Mouse (Mus musculus): ENCODE data around the gene Nlrp4c. TPM values are rescaled to one million over a fixed set of nuclear protein-coding genes. Genes with fewer than 3 reads are reported as not detected.

The Nlrp4c gene
- polyA plus RNA-seq, 1 experiment from 2014 or later = not detected

DNA sequence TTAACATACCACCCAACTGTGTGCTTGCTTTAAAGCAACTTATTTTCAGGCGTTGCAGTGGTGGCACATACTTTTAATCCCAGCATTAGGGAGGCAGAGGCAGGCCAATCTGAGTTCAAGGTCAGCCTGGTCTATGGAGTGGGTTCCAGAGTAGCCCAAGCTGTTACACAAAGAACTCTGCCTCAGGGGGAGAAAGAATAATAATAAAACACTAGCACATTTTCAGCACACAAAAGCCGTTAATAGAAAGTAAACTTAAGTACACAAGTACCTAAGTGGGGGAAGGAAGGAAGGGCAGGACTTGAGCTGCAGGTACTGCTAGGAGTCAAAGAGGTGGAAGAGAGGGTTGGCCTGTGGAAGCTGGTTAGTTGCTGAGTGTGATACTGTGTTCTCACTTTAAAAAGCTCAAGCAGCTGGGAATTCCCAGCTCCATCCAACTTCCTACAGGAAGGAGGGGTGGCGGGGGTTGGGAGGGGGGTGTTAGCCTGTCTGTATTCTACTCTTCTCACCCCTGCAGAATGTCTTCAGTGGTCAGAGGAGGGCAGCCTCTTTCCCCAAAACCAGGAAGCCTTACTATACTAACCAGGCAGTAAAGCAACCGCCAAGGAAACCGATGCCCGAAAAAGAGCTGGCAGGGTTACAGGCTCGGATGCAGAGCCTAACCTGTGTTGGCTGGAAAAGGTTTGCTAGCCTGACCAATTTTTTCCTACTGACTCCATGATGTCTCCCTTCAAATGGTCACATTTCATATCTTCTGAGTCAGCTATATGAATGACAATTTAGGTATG is 101.4 kb downstream of the Nlrp4c start:
- Histone ChIP-seq H3K9me3 (no peaks in the 10 kb centered on the region), H3K4me2 (replicated peaks) (no peak overlapping the region), H3K4me1 (0 out of 2 replicates have a peak, but pooled peaks cover 6% of the 10 kb centered on the region), H3K4me3 (no peak overlapping the region), H3K36me3 (peaks cover 7% of the 10 kb centered on the region), H3K27ac (no peak overlapping the region), H3K27me3 (replicated peaks) (no peaks in the 10 kb centered on the region), H3K9ac (no peak overlapping the region)
- WGBS = 92% methylated on average over 7 of the region's 7 CpGs
- no peak for ATAC-seq (ENCODE audit: low FRiP score, low read depth)

- H3K27me3 ChIP-seq (replicated peaks) = no peaks in the 10 kb centered on the region
- peaks cover 1% of the 10 kb centered on the region for H3K36me3 ChIP-seq
- no peak overlapping the region for H3K27ac ChIP-seq
- no peak overlapping the region for H3K4me3 ChIP-seq
- ATAC-seq (ENCODE audit: low FRiP score, low read depth) = no peak
- no peak overlapping the region for H3K4me2 ChIP-seq (replicated peaks)
- H3K9me3 ChIP-seq = no peaks in the 10 kb centered on the region
- 91% methylated on average over 2 of the region's 2 CpGs for WGBS
- H3K9ac ChIP-seq = no peak overlapping the region
- 0 out of 2 replicates have a peak, but pooled peaks cover 6% of the 10 kb centered on the region for H3K4me1 ChIP-seq
These were observed 102.0 kb downstream of the Nlrp4c start for GRCm38 (mm10) chr7:6146982-6147325.

GRCm38 (mm10) chr7:6147688-6148087 is 102.7 kb downstream of the Nlrp4c start:
- Histone ChIP-seq H3K4me2 (replicated peaks) (no peak overlapping the region), H3K4me1 (0 out of 2 replicates have a peak, but pooled peaks cover 6% of the 10 kb centered on the region), H3K27ac (no peak overlapping the region), H3K9me3 (no peaks in the 10 kb centered on the region), H3K27me3 (replicated peaks) (no peaks in the 10 kb centered on the region), H3K36me3 (no peaks in the 10 kb centered on the region), H3K4me3 (no peak overlapping the region), H3K9ac (no peak overlapping the region)
- ATAC-seq (ENCODE audit: low FRiP score, low read depth) = no peak
- 89% methylated on average over 5 of the region's 5 CpGs for WGBS

GRCm38 (mm10) chr7:6151266-6151665 is 106.3 kb downstream of the Nlrp4c start:
- H3K27ac ChIP-seq = no peak overlapping the region
- no peak overlapping the region for H3K4me3 ChIP-seq
- no peak for ATAC-seq (ENCODE audit: low FRiP score, low read depth)
- H3K9ac ChIP-seq = no peak overlapping the region
- H3K27me3 ChIP-seq (replicated peaks) = no peaks in the 10 kb centered on the region
- H3K4me2 ChIP-seq (replicated peaks) = no peak overlapping the region
- peaks cover 23% of the 10 kb centered on the region for H3K4me1 ChIP-seq
- no peaks in the 10 kb centered on the region for H3K36me3 ChIP-seq
- H3K9me3 ChIP-seq = no peaks in the 10 kb centered on the region
- WGBS = 91% methylated on average over 1 of the region's 1 CpGs

DNA sequence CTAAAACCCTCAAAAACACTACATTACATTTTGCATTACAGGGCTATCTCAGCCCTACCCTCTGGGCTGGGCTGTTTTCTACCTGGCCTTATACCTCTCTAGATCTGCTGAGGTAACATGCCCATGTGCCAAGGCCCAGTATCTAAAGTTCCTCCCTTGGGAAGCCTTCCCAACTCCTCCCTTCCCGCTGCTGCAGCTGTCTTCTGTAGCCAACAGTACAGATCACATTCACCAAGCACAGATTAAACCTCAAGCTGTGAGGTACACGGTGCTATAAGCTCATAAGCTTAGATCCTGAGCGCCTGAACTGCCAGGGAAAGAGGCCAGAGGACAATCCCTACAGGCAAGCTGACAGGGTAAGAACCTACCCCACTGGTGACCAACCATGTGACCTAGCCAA is 107.1 kb downstream of the Nlrp4c start:
- WGBS = 88% methylated on average over 3 of the region's 3 CpGs
- Histone ChIP-seq H3K36me3 (no peaks in the 10 kb centered on the region), H3K4me1 (peaks cover 30% of the 10 kb centered on the region), H3K9me3 (no peaks in the 10 kb centered on the region), H3K27ac (no peak overlapping the region), H3K27me3 (replicated peaks) (no peaks in the 10 kb centered on the region), H3K4me3 (no peak overlapping the region), H3K4me2 (replicated peaks) (no peak overlapping the region), H3K9ac (no peak overlapping the region)
- no peak for ATAC-seq (ENCODE audit: low FRiP score, low read depth)

- ATAC-seq (ENCODE audit: low FRiP score, low read depth) = no peak
These were observed 108.2 kb downstream of the Nlrp4c start for GRCm38 (mm10) chr7:6153131-6153530.

DNA sequence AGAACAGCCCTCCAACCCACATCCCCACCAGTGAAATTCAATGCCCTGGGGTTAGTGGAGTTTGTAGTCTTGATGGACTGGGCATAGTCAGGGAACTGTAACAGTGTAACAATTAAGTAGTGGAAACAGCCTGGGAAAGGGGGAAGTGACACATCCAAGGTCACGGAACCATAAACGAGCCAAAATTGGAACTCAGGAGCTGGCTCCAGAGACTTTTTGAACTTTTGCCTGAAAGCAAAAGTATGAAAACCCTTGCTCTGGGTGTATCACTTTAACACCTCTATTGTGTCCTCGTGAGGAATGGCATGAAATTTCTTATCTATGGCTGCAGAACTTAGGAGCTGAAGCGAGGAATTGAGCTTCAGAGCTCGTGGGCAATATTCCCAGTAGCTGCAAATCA is 109.2 kb downstream of the Nlrp4c start:
- WGBS = 88% methylated on average over 5 of the region's 5 CpGs
- Histone ChIP-seq H3K27me3 (replicated peaks) (no peaks in the 10 kb centered on the region), H3K36me3 (no peaks in the 10 kb centered on the region), H3K4me3 (peak overlapping the region; percentile 78; the same call in 1 of the 2 replicates), H3K27ac (no peak overlapping the region), H3K4me1 (peaks cover 26% of the 10 kb centered on the region), H3K9me3 (no peaks in the 10 kb centered on the region), H3K4me2 (replicated peaks) (peak overlapping the region; percentile 96), H3K9ac (no peak overlapping the region)
- no peak for ATAC-seq (ENCODE audit: low FRiP score, low read depth)

More at GRCm38 (mm10) chr7:6153131-6153530, 108.2 kb downstream of the Nlrp4c start:
- H3K27me3 ChIP-seq (replicated peaks) = no peaks in the 10 kb centered on the region
- 96% methylated on average over 3 of the region's 3 CpGs for WGBS
- H3K9ac ChIP-seq = no peak overlapping the region
- H3K4me2 ChIP-seq (replicated peaks) = no peak overlapping the region
- no peaks in the 10 kb centered on the region for H3K36me3 ChIP-seq
- no peak overlapping the region for H3K4me3 ChIP-seq
- peaks cover 30% of the 10 kb centered on the region for H3K4me1 ChIP-seq
- no peak overlapping the region for H3K27ac ChIP-seq
- H3K9me3 ChIP-seq = no peaks in the 10 kb centered on the region

Other genes starting within 250 kb of the Nlrp4c start
- not detected in 2 replicates for gene Vmn1r63, start 239.7 kb upstream of the Nlrp4c start, polyA plus RNA-seq (2016; fragmentation: Nextera tagmentation; extraction: Ambion mirVana)
- not detected in 2 replicates for gene Vmn1r64, start 160.6 kb upstream of the Nlrp4c start, polyA plus RNA-seq (2016; fragmentation: Nextera tagmentation; extraction: Ambion mirVana)
- gene Vmn1r65, start 34.2 kb upstream of the Nlrp4c start, polyA plus RNA-seq (2016; fragmentation: Nextera tagmentation; extraction: Ambion mirVana) = not detected in 2 replicates
- gene Zfp787, start 110.8 kb downstream of the Nlrp4c start, polyA plus RNA-seq (2016; fragmentation: Nextera tagmentation; extraction: Ambion mirVana) = 36.4 and 37.0 TPM in 2 replicates
- gene Zfp444, start 127.1 kb downstream of the Nlrp4c start, polyA plus RNA-seq (2016; fragmentation: Nextera tagmentation; extraction: Ambion mirVana) = 78.1 and 86.0 TPM in 2 replicates
- not detected in 2 replicates for gene Galp, start 151.9 kb downstream of the Nlrp4c start, polyA plus RNA-seq (2016; fragmentation: Nextera tagmentation; extraction: Ambion mirVana)
- gene Zscan5b, start 177.1 kb downstream of the Nlrp4c start, polyA plus RNA-seq (2016; fragmentation: Nextera tagmentation; extraction: Ambion mirVana) = not detected in 2 replicates
- gene Epp13, start 207.5 kb downstream of the Nlrp4c start, polyA plus RNA-seq (2016; fragmentation: Nextera tagmentation; extraction: Ambion mirVana) = not detected in 2 replicates
- 15.1 and 15.4 TPM in 2 replicates for gene Zfp667, start 241.4 kb downstream of the Nlrp4c start, polyA plus RNA-seq (2016; fragmentation: Nextera tagmentation; extraction: Ambion mirVana)